Mouse (Mus musculus) thymus, adult 2 months (tissue): ENCODE results near the gene Spi1. TPM values are rescaled to one million over a fixed set of nuclear protein-coding genes. Genes with fewer than 3 reads are reported as not detected.
"Not testable (repeated sequence)": the region's sequence is repeated elsewhere in the genome, so short reads cannot be mapped to it uniquely, and the experiment has no call there.

Experiments
- DNase-seq: peaks from one replicate; pipeline ENCODE4 v3.0.0; 2021
- H3K27ac ChIP-seq: fragments of 200-500 bp; 2 replicates; pipeline ENCODE4 v1.5.1; 2012; ENCODE audit warnings: low read length, control low read depth; ENCODE audit not compliant: control insufficient read depth, insufficient read depth
- H3K27me3 ChIP-seq: fragments of 200-500 bp; 2 replicates; pipeline ENCODE4 v1.6.1; 2012; ENCODE audit warnings: mild to moderate bottlenecking, low read length, moderate library complexity, mixed read lengths; ENCODE audit not compliant: control insufficient read depth, insufficient read depth
- H3K36me3 ChIP-seq: fragments of 200-500 bp; 2 replicates; pipeline ENCODE4 v1.6.1; 2012; ENCODE audit warnings: mild to moderate bottlenecking, low read length, moderate library complexity; ENCODE audit not compliant: control insufficient read depth, insufficient read depth
- H3K4me1 ChIP-seq: fragments of 200-500 bp; replicated peaks from 2 replicates; pipeline ENCODE4 v1.6.1; 2012; ENCODE audit warnings: low read length; ENCODE audit not compliant: control insufficient read depth, insufficient read depth
- H3K4me3 ChIP-seq: fragments of 200-500 bp; 2 replicates; pipeline ENCODE4 v1.5.1; 2012; ENCODE audit warnings: mild to moderate bottlenecking, low read length, control low read depth, moderate library complexity; ENCODE audit not compliant: control insufficient read depth, insufficient read depth
- CTCF ChIP-seq: fragments of 200-500 bp; IDR thresholded peaks from 2 replicates; pipeline ENCODE4 v1.5.1; 2012; ENCODE audit warnings: mild to moderate bottlenecking, control low read depth, low read length, moderate library complexity, borderline replicate concordance; ENCODE audit not compliant: control insufficient read depth, poor library complexity, insufficient read depth; ENCODE audit errors: extremely low read depth
- POLR2A ChIP-seq: fragments of 200-500 bp; IDR thresholded peaks from 2 replicates; pipeline ENCODE4 v1.6.1; 2012; ENCODE audit warnings: mild to moderate bottlenecking, low read length, control low read depth, moderate library complexity; ENCODE audit not compliant: control insufficient read depth, poor library complexity, insufficient read depth; ENCODE audit errors: extremely low read depth
- WGBS: fragments of 180-500 bp; shearing (Covaris S2); methylation state at CpG from one replicate; pipeline ENCODE4 v1.1.7; 2018; 5-methylcytosine and 5-hydroxymethylcytosine counted together
- polyA plus RNA-seq: library from polyadenylated mRNA; depleted of rRNA; stranded (reverse); fragments of >200 nt; gene quantifications from 2 replicates; pipeline ENCODE4 v1.2.3, GENCODE M21; 2012

Gene Spi1
- polyA plus RNA-seq, 1 experiment = 55.7 TPM

DNA sequence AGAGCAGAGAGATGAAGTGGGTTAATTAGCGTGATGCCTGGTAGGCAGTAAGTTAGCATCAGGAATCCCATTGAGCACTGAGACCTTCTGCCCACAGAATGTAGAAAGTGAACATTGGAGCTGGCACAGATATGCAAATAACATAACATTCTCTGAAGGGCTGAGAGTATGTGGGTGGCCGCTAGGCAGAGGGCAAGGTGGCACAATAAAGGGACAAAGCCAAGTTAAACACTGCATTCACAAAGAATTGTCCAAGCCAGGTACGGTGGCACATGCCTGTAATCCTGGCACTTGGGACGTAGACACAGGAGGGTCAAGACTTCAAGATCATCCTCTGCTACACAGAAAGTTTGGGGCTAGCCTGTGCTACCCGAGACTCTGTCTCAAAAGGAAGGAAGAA lies 27.1 kb downstream of the Spi1 start:
- Histone ChIP-seq H3K27ac (no peak overlapping the region), H3K4me3 (no peak overlapping the region), H3K36me3 (no peaks in the 10 kb centered on the region), H3K4me1 (no peaks in the 10 kb centered on the region), H3K27me3 (no peaks in the 10 kb centered on the region)
- 98% methylated on average over 5 of the region's 5 CpGs for WGBS
- no peak for TF ChIP-seq CTCF
- TF ChIP-seq POLR2A = no peak
- no peak for DNase-seq

DNA sequence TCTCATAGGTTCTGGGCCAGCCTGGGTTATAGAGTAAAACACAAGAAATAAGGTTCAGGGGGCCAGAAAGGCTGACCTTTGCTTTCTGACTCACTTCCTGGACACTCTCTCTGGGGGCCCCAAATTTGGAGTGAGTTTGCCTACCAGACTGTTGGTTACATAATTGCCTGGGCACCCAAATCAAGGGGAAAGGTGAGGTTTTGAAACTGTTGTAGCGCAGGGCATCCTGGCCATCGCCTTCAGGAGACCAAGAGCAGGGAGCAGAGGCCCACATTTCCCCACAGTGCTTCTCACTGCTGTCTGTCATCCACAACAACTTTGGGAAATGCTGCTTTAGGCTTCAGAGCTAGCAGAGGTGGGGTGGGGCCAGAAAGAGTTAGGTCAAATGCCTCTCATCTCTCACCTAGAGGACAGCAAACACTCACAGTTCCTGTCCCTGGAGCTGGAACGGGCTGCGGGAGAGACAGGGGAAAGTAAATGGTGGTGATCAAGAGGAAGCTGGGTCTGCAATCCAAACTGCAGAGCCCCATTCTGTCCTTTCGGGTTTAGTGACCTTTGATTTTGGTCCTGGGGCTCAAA lies 27.7 kb downstream of the Spi1 start:
- no peak for DNase-seq
- H3K4me1 ChIP-seq = no peaks in the 10 kb centered on the region
- H3K27ac ChIP-seq = no peak overlapping the region
- H3K36me3 ChIP-seq = no peaks in the 10 kb centered on the region
- TF ChIP-seq CTCF (no peak), POLR2A (no peak)
- H3K4me3 ChIP-seq = no peak overlapping the region
- no peaks in the 10 kb centered on the region for H3K27me3 ChIP-seq
- 94% methylated on average over 5 of the region's 5 CpGs for WGBS

DNA sequence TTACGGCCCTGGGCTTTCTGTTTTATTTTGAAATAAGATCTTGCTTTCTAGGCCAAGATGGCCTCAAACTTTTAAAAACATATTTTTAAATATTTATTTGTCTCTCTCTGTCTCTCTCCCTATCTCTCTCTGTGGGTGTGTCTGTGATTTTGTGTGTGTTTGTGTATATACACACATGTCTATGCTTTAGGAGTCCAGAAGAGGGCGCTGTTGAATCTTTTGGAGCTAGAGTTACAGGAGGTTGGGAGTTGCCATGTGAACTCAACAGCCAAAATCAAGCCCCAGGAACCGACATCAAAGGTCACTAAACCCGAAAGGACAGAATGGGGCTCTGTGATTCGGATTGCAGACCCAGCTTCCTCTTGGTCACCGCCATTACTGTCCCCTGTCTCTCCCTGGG lies 28.2 kb downstream of the Spi1 start:
- TF ChIP-seq CTCF = no peak
- no peak for TF ChIP-seq POLR2A
- no peaks in the 10 kb centered on the region for H3K4me1 ChIP-seq
- no peaks in the 10 kb centered on the region for H3K36me3 ChIP-seq
- H3K27ac ChIP-seq = no peak overlapping the region
- H3K4me3 ChIP-seq = no peak overlapping the region
- DNase-seq = no peak
- no peaks in the 10 kb centered on the region for H3K27me3 ChIP-seq
- WGBS = 89% methylated on average over 6 of the region's 6 CpGs

DNA sequence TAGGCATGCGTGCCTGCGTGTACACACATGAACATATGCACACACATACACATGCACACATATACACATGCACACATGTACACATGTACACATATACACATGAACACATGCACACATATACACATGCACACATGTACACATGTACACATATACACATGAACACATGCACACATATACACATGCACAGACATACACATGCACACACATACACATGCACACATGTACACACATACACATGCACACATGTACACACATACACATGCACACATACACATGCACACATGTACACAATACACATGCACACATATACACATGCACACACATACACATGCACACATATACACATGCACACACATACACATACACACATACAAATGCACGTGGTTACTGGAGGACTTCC lies 29.6 kb downstream of the Spi1 start:
- 91% methylated on average over 3 of the region's 3 CpGs for WGBS
- not testable (repeated sequence) for H3K36me3 ChIP-seq, H3K4me1 ChIP-seq, H3K4me3 ChIP-seq, H3K27me3 ChIP-seq, H3K27ac ChIP-seq, DNase-seq

DNA sequence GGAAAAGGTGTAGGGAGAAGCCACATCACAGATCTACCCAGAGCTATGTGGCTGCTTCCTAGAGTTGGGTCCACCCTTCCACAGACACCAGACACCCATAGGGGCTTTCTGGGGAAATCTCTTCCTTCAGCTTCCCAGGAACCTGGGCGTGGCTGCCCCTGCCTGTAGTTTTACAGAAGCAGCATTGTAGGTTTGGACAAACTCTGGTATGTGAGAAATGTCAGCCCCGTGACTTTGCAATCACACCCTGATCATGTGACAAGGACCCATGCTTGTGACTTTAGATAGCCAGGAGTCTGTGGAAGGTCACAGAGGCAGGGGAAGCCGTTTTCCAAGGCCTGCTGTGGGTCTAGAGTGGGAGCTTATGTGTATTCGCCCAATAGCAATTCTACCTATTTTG lies 30.3 kb downstream of the Spi1 start:
- no peak for TF ChIP-seq POLR2A
- TF ChIP-seq CTCF = no peak
- Histone ChIP-seq H3K4me1 (no peaks in the 10 kb centered on the region), H3K36me3 (no peaks in the 10 kb centered on the region), H3K4me3 (no peak overlapping the region), H3K27me3 (no peaks in the 10 kb centered on the region), H3K27ac (no peak overlapping the region)
- 89% methylated on average over 4 of the region's 4 CpGs for WGBS
- DNase-seq = no peak

DNA sequence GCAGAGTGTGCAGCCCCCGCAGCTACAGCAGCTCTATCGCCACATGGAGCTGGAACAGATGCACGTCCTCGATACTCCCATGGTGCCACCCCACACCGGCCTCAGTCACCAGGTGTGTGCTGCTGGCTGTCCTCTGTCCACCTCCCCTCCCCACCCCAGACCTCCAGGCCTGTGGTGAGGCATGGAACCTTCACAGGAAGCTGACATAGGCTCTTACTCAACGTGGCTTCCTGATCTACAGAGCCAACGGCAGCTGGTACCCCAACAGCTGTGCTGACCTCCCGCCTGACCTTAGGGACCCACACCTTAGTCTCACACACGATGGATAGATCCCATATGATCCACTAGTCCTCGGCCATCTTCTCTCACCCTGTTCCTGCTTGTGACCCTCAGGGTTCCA lies 31.1 kb downstream of the Spi1 start:
- no peak for DNase-seq
- Histone ChIP-seq H3K27ac (no peak overlapping the region), H3K36me3 (no peaks in the 10 kb centered on the region), H3K27me3 (no peaks in the 10 kb centered on the region), H3K4me1 (no peaks in the 10 kb centered on the region), H3K4me3 (no peak overlapping the region)
- 61% methylated on average over 10 of the region's 10 CpGs for WGBS
- TF ChIP-seq CTCF (no peak), POLR2A (no peak)

DNA sequence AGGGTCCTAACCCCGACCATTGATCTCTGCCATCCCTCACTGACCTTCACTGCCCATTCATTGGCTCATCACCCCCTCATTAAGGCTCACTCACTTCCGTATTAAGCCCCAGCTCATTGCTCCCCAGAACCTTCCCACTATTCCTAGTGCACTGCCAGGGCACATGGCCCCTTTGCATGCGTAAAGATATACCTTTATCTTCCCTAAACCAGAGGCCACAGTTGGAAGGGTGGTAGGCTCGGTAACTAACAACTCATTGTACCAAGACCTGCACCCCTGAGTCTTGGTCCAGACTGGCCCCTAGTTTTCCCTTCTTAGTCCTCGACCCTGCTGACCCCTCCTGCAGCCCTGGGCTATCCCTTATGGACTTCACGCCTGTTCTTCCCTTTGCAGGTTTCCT lies 31.7 kb downstream of the Spi1 start:
- no peaks in the 10 kb centered on the region for H3K36me3 ChIP-seq
- DNase-seq = no peak
- no peak overlapping the region for H3K4me3 ChIP-seq
- H3K27ac ChIP-seq = no peak overlapping the region
- H3K27me3 ChIP-seq = no peaks in the 10 kb centered on the region
- TF ChIP-seq POLR2A = no peak
- TF ChIP-seq CTCF = no peak
- H3K4me1 ChIP-seq = no peaks in the 10 kb centered on the region
- 92% methylated on average over 6 of the region's 6 CpGs for WGBS
